Mouse (Mus musculus): ENCODE data around the gene Stxbp1. TPM values are rescaled to one million over a fixed set of nuclear protein-coding genes. Genes with fewer than 3 reads are reported as not detected.

Gene Stxbp1
- polyA plus RNA-seq, 1 experiment from 2014 or later: 18.1 TPM

- H3K9ac ChIP-seq: no peak overlapping the region
- H3K4me2 ChIP-seq: no peak overlapping the region
- H3K27me3 ChIP-seq: no peaks in the 10 kb centered on the region
- WGBS: 90% methylated on average over 16 of the region's 16 CpGs
- no peak overlapping the region for H3K27ac ChIP-seq
- H3K4me3 ChIP-seq: no peak overlapping the region
- no peak for ATAC-seq (ENCODE audit: insufficient number of reproducible peaks, insufficient read depth, low FRiP score, low TSS enrichment, low read depth)
- H3K4me1 ChIP-seq: peaks cover 18% of the 10 kb centered on the region
- peaks cover 42% of the 10 kb centered on the region for H3K36me3 ChIP-seq
- H3K9me3 ChIP-seq: no peaks in the 10 kb centered on the region
Observed at GRCm38 (mm10) chr2:32749082-32749481, 98.0 kb downstream of the Stxbp1 start.

- ATAC-seq (ENCODE audit: insufficient number of reproducible peaks, insufficient read depth, low FRiP score, low TSS enrichment, low read depth): no peak
- H3K4me1 ChIP-seq: peaks cover 20% of the 10 kb centered on the region
- H3K9ac ChIP-seq: no peak overlapping the region
- no peak overlapping the region for H3K4me2 ChIP-seq
- 77% methylated on average over 15 of the region's 15 CpGs for WGBS
- peaks cover 33% of the 10 kb centered on the region for H3K36me3 ChIP-seq
- peaks cover 32% of the 10 kb centered on the region for H3K27me3 ChIP-seq
- no peak overlapping the region for H3K27ac ChIP-seq
- no peak overlapping the region for H3K4me3 ChIP-seq
- no peaks in the 10 kb centered on the region for H3K9me3 ChIP-seq
Observed at GRCm38 (mm10) chr2:32744272-32744982, 102.6 kb downstream of the Stxbp1 start.

GRCm38 (mm10) chr2:32742173-32742531, 104.9 kb downstream of the Stxbp1 start:
- peak; percentile 27; the same call in 1 of the 2 replicates for ATAC-seq (ENCODE audit: insufficient number of reproducible peaks, insufficient read depth, low FRiP score, low TSS enrichment, low read depth)
- peak overlapping the region; percentile 48 for H3K4me3 ChIP-seq
- peaks cover 32% of the 10 kb centered on the region for H3K27me3 ChIP-seq
- H3K4me1 ChIP-seq: peaks cover 20% of the 10 kb centered on the region
- 2% methylated on average over 18 of the region's 18 CpGs for WGBS
- peaks cover 26% of the 10 kb centered on the region for H3K36me3 ChIP-seq
- H3K4me2 ChIP-seq: peak overlapping the region; percentile 91
- no peaks in the 10 kb centered on the region for H3K9me3 ChIP-seq
- no peak overlapping the region for H3K9ac ChIP-seq
- no peak overlapping the region for H3K27ac ChIP-seq

- Histone ChIP-seq H3K36me3 (peaks cover 21% of the 10 kb centered on the region), H3K4me1 (peaks cover 20% of the 10 kb centered on the region), H3K4me2 (peak overlapping the region; percentile 91), H3K27me3 (peaks cover 32% of the 10 kb centered on the region), H3K27ac (no peak overlapping the region), H3K4me3 (peak overlapping the region; percentile 48), H3K9ac (peak overlapping the region; percentile 66), H3K9me3 (no peaks in the 10 kb centered on the region)
- WGBS: 5% methylated on average over 57 of the region's 58 CpGs
- ATAC-seq (ENCODE audit: insufficient number of reproducible peaks, insufficient read depth, low FRiP score, low TSS enrichment, low read depth): no peak
Observed at GRCm38 (mm10) chr2:32741273-32742172, 105.5 kb downstream of the Stxbp1 start.

GRCm38 (mm10) chr2:32740916-32741272, 106.2 kb downstream of the Stxbp1 start, which contains the start of gene 6330409D20Rik:
TSS of gene 6330409D20Rik (minus strand) at chr2:32741016.
- H3K4me2 ChIP-seq: peak within 1 kb of the TSS; percentile 91
- H3K9me3 ChIP-seq: no peaks in the 10 kb centered on the region
- no peak for ATAC-seq (ENCODE audit: insufficient number of reproducible peaks, insufficient read depth, low FRiP score, low TSS enrichment, low read depth)
- peak within 1 kb of the TSS; percentile 48 for H3K4me3 ChIP-seq
- no peak within 1 kb of the TSS for H3K27ac ChIP-seq
- peaks cover 20% of the 10 kb centered on the region for H3K4me1 ChIP-seq
- H3K9ac ChIP-seq: peak within 1 kb of the TSS; percentile 66
- WGBS: 5% methylated on average over 11 of the region's 11 CpGs
- H3K27me3 ChIP-seq: peaks cover 32% of the 10 kb centered on the region
- H3K36me3 ChIP-seq: peaks cover 15% of the 10 kb centered on the region

- Histone ChIP-seq H3K4me3 (no peak overlapping the region), H3K27ac (no peak overlapping the region), H3K4me1 (peaks cover 28% of the 10 kb centered on the region), H3K36me3 (peaks cover 4% of the 10 kb centered on the region; the same call in 1 of the 2 replicates), H3K27me3 (peaks cover 32% of the 10 kb centered on the region), H3K4me2 (no peak overlapping the region), H3K9ac (no peak overlapping the region), H3K9me3 (no peaks in the 10 kb centered on the region)
- ATAC-seq (ENCODE audit: insufficient number of reproducible peaks, insufficient read depth, low FRiP score, low TSS enrichment, low read depth): no peak
- 74% methylated on average over 4 of the region's 4 CpGs for WGBS
Observed at GRCm38 (mm10) chr2:32739311-32739710, 107.7 kb downstream of the Stxbp1 start.

Other genes starting within 250 kb of the Stxbp1 start
- 29.9 and 35.1 TPM in 2 replicates for gene St6galnac6, start 247.5 kb downstream of the Stxbp1 start, polyA plus RNA-seq (2015; fragmentation: Nextera tagmentation; extraction: Ambion mirVana)
- gene Ak1, start 225.5 kb downstream of the Stxbp1 start, polyA plus RNA-seq (2015; fragmentation: Nextera tagmentation; extraction: Ambion mirVana): 20.7 and 27.3 TPM in 2 replicates
- 49.1 and 50.2 TPM in 2 replicates for gene Eng, start 200.7 kb downstream of the Stxbp1 start, polyA plus RNA-seq (2015; fragmentation: Nextera tagmentation; extraction: Ambion mirVana)
- gene Fpgs, start 143.1 kb downstream of the Stxbp1 start, polyA plus RNA-seq (2015; fragmentation: Nextera tagmentation; extraction: Ambion mirVana): 29.7 and 34.1 TPM in 2 replicates
- gene Cdk9, start 134.2 kb downstream of the Stxbp1 start, polyA plus RNA-seq (2015; fragmentation: Nextera tagmentation; extraction: Ambion mirVana): 102 and 114 TPM in 2 replicates
- 19.4 and 21.8 TPM in 2 replicates for gene Sh2d3c, start 126.2 kb downstream of the Stxbp1 start, polyA plus RNA-seq (2015; fragmentation: Nextera tagmentation; extraction: Ambion mirVana)
- gene 6330409D20Rik, start 106.2 kb downstream of the Stxbp1 start, polyA plus RNA-seq (2015; fragmentation: Nextera tagmentation; extraction: Ambion mirVana): 0.34 and 0.58 TPM in 2 replicates
- gene Tor2a, start 90.0 kb downstream of the Stxbp1 start, polyA plus RNA-seq (2015; fragmentation: Nextera tagmentation; extraction: Ambion mirVana): 65.1 and 72.3 TPM in 2 replicates
- gene Ttc16, start 71.6 kb downstream of the Stxbp1 start, polyA plus RNA-seq (2015; fragmentation: Nextera tagmentation; extraction: Ambion mirVana): 0.21 and 0.29 TPM in 2 replicates
- gene Ptrh1, start 71.5 kb downstream of the Stxbp1 start, polyA plus RNA-seq (2015; fragmentation: Nextera tagmentation; extraction: Ambion mirVana): 4.6 and 5.8 TPM in 2 replicates
- gene Cfap157, start 62.8 kb downstream of the Stxbp1 start, polyA plus RNA-seq (2015; fragmentation: Nextera tagmentation; extraction: Ambion mirVana): 0.87 and 1.5 TPM in 2 replicates
- 57.2 and 59.2 TPM in 2 replicates for gene Fam129b, start 28.9 kb upstream of the Stxbp1 start, polyA plus RNA-seq (2015; fragmentation: Nextera tagmentation; extraction: Ambion mirVana)
- gene Rpl12, start 114.3 kb upstream of the Stxbp1 start, polyA plus RNA-seq (2015; fragmentation: Nextera tagmentation; extraction: Ambion mirVana): 185 and 205 TPM in 2 replicates
- gene Lrsam1, start 114.4 kb upstream of the Stxbp1 start, polyA plus RNA-seq (2015; fragmentation: Nextera tagmentation; extraction: Ambion mirVana): 13.4 and 13.6 TPM in 2 replicates
- 24.6 and 25.8 TPM in 2 replicates for gene Slc2a8, start 134.8 kb upstream of the Stxbp1 start, polyA plus RNA-seq (2015; fragmentation: Nextera tagmentation; extraction: Ambion mirVana)

Measured in embryonic facial prominence, embryonic 13.5 days (tissue).